In genomic region chr5:137533117-137533827, GRCm38 (mm10) we compare ENCODE assay signal across 8 mouse cellular contexts. TPM values are rescaled to one million over a fixed set of nuclear protein-coding genes. Genes with fewer than 3 reads are reported as not detected.
A peak's percentile ranks its signal among the peaks of the same experiment; 100 is the strongest.
DNase-seq lines count a peak whose midpoint lies in the region; ATAC-seq lines count a peak whose summit lies in the region.

Epo (minus strand) TSS chr5:137533242.
Gnb2 (minus strand) TSS chr5:137533510.

- peaks cover 40% of the 10 kb centered on the region for H3K4me1 ChIP-seq in heart, embryonic 10.5 days
- peaks cover 29% of the 10 kb centered on the region for H3K4me1 ChIP-seq in kidney, embryonic 15.5 days

- peak; percentile 98 to 99 for DNase-seq in B cell, adult 2 months
- peak; percentile 99 for DNase-seq in brain, adult 2 months (ENCODE audit: low read depth, low spot score)
- DNase-seq in heart, embryonic 10.5 days (ENCODE audit: low spot score) = peak; percentile 98
- peak; percentile 100 for DNase-seq in liver
- peak; percentile 99 for DNase-seq in spleen, postnatal 4 days (ENCODE audit: low spot score in 2 of 2)

- H3K9me3 ChIP-seq in heart, embryonic 10.5 days = no peaks in the 10 kb centered on the region
- no peaks in the 10 kb centered on the region for H3K9me3 ChIP-seq in kidney, embryonic 15.5 days (replicated peaks)

- under 1% methylated on average over 40 of the region's 40 CpGs for WGBS in heart, embryonic 10.5 days
- 0% methylated on average over 40 of the region's 40 CpGs for WGBS in kidney, embryonic 15.5 days

- H3K4me3 ChIP-seq in heart, embryonic 10.5 days = peak within 1 kb of the TSS; percentile 88
- peak within 1 kb of the TSS; percentile 87 for H3K4me3 ChIP-seq in kidney, embryonic 15.5 days (replicated peaks)

- peak within 1 kb of the TSS; percentile 95 for H3K27ac ChIP-seq in heart, embryonic 10.5 days
- H3K27ac ChIP-seq in kidney, embryonic 15.5 days = peak within 1 kb of the TSS; percentile 96

- H3K9ac ChIP-seq in kidney, embryonic 15.5 days = peak within 1 kb of the TSS; percentile 87

- no peaks in the 10 kb centered on the region for H3K27me3 ChIP-seq in heart, embryonic 10.5 days (ENCODE audit: insufficient read depth, poor library complexity, severe bottlenecking)
- H3K27me3 ChIP-seq in kidney, embryonic 15.5 days = no peaks in the 10 kb centered on the region

- peak within 1 kb of the TSS; percentile 94 for H3K4me2 ChIP-seq in kidney, embryonic 15.5 days

- H3K36me3 ChIP-seq in heart, embryonic 10.5 days = peaks cover 19% of the 10 kb centered on the region
- peaks cover 22% of the 10 kb centered on the region for H3K36me3 ChIP-seq in kidney, embryonic 15.5 days

- ATAC-seq in erythroblast, adult 5-6 weeks (replicated peaks; ENCODE audit: low FRiP score, poor library complexity, severe bottlenecking) = peak; percentile 80
- ATAC-seq in kidney, embryonic 15.5 days (replicated peaks; ENCODE audit: low FRiP score) = peak; percentile 74
- ATAC-seq in monocyte, adult 5-6 weeks (replicated peaks; ENCODE audit: insufficient number of reproducible peaks, low FRiP score, low TSS enrichment, poor library complexity, severe bottlenecking) = peak; percentile 75

RNA-seq across cellular contexts. Expression of gene Epo, which starts in this region (rescaled TPM):
- total RNA-seq in erythroblast, adult 5-6 weeks (2015; ENCODE audit: low replicate concordance) = not detected in 2 replicates
- total RNA-seq in erythroblast, adult 5-6 weeks (2017; ENCODE audit: low replicate concordance) = not detected in 2 replicates
- polyA plus RNA-seq in heart, embryonic 10.5 days (2016; fragmentation: Nextera tagmentation; extraction: Ambion mirVana) = 0.28 and 2.3 TPM in 2 replicates
- polyA plus RNA-seq in kidney, embryonic 15.5 days (2015; fragmentation: Nextera tagmentation; extraction: Ambion mirVana) = 0.45 TPM in 1 of 2 replicates, not detected in the other
- total RNA-seq in monocyte, adult 5-6 weeks (2017) = not detected in 3 replicates

RNA-seq across cellular contexts. Expression of gene Gnb2, which starts in this region (rescaled TPM):
- 77.0 and 113 TPM in 2 replicates for total RNA-seq in erythroblast, adult 5-6 weeks (2015; ENCODE audit: low replicate concordance)
- total RNA-seq in erythroblast, adult 5-6 weeks (2017; ENCODE audit: low replicate concordance) = 94.2 and 96.3 TPM in 2 replicates
- polyA plus RNA-seq in heart, embryonic 10.5 days (2016; fragmentation: Nextera tagmentation; extraction: Ambion mirVana) = 287 and 294 TPM in 2 replicates
- polyA plus RNA-seq in kidney, embryonic 15.5 days (2015; fragmentation: Nextera tagmentation; extraction: Ambion mirVana) = 337 and 348 TPM in 2 replicates
- 361 to 408 TPM (median 386 TPM) in 3 replicates for total RNA-seq in monocyte, adult 5-6 weeks (2017)

Comparison
In these comparisons a context has a peak if more than half of its experiments do, and no peak if none do; other contexts are left out.
1. Peak in every context shown above with its lines: DNase-seq, ATAC-seq, H3K4me3 ChIP-seq and H3K27ac ChIP-seq.